Mouse (Mus musculus): Measurements from ENCODE around the gene Timm9. TPM values are rescaled to one million over a fixed set of nuclear protein-coding genes. Genes with fewer than 3 reads are reported as not detected.
A peak's percentile ranks its signal among the peaks of the same experiment; 100 is the strongest.

Gene Timm9
- polyA plus RNA-seq, 1 experiment from 2014 or later = 36.2 TPM

GRCm38 (mm10) chr12:71139258-71139828, 2.9 kb upstream of the Timm9 start:
- Histone ChIP-seq H3K27me3 (replicated peaks; ENCODE audit: insufficient read depth, low read length) (no peaks in the 10 kb centered on the region), H3K4me2 (replicated peaks; ENCODE audit: low read depth, low read length) (no peak overlapping the region), H3K9me3 (ENCODE audit: low read length) (no peaks in the 10 kb centered on the region), H3K4me1 (ENCODE audit: insufficient read depth, low read depth, low read length) (peaks cover 3% of the 10 kb centered on the region; the same call in 1 of the 2 replicates), H3K27ac (ENCODE audit: low read length) (no peak overlapping the region), H3K4me3 (ENCODE audit: low read depth, low read length) (no peak overlapping the region), H3K9ac (replicated peaks; ENCODE audit: low read depth) (no peak overlapping the region), H3K36me3 (ENCODE audit: insufficient read depth, low read length) (peaks cover 5% of the 10 kb centered on the region; the same call in 1 of the 2 replicates)
- DNase-seq (ENCODE audit: low spot score) (no peak), ATAC-seq (no peak)
- 78% methylated on average over 5 of the region's 5 CpGs for WGBS
- TF ChIP-seq CTCF (IDR thresholded peaks at IDR 0.05) (peak; percentile 40), EP300 (IDR thresholded peaks at IDR 0.05) (no peak)

- Histone ChIP-seq H3K36me3 (ENCODE audit: insufficient read depth, low read length) (peaks cover 5% of the 10 kb centered on the region; the same call in 1 of the 2 replicates), H3K9ac (replicated peaks; ENCODE audit: low read depth) (peak overlapping the region; percentile 89), H3K27ac (ENCODE audit: low read length) (no peak overlapping the region), H3K4me1 (ENCODE audit: insufficient read depth, low read depth, low read length) (peaks cover 3% of the 10 kb centered on the region; the same call in 1 of the 2 replicates), H3K4me3 (ENCODE audit: low read depth, low read length) (peak overlapping the region; percentile 80), H3K27me3 (replicated peaks; ENCODE audit: insufficient read depth, low read length) (no peaks in the 10 kb centered on the region), H3K9me3 (ENCODE audit: low read length) (no peaks in the 10 kb centered on the region), H3K4me2 (replicated peaks; ENCODE audit: low read depth, low read length) (peak overlapping the region; percentile 97)
- no peak for ATAC-seq
- TF ChIP-seq CTCF (IDR thresholded peaks at IDR 0.05) (no peak), EP300 (IDR thresholded peaks at IDR 0.05) (no peak)
- peak; percentile 8 for DNase-seq (ENCODE audit: low spot score)
- WGBS = 2% methylated on average over 11 of the region's 11 CpGs
Observed at GRCm38 (mm10) chr12:71137686-71138085, 1.2 kb upstream of the Timm9 start.

GRCm38 (mm10) chr12:71136974-71137491, 549 bp upstream of the Timm9 start:
- H3K4me1 ChIP-seq (ENCODE audit: insufficient read depth, low read depth, low read length) = peaks cover 3% of the 10 kb centered on the region; the same call in 1 of the 2 replicates
- no peaks in the 10 kb centered on the region for H3K27me3 ChIP-seq (replicated peaks; ENCODE audit: insufficient read depth, low read length)
- H3K9ac ChIP-seq (replicated peaks; ENCODE audit: low read depth) = peak overlapping the region; percentile 89
- peak overlapping the region; percentile 80 for H3K4me3 ChIP-seq (ENCODE audit: low read depth, low read length)
- peak; percentile 86 for ATAC-seq
- peak; percentile 91 for DNase-seq (ENCODE audit: low spot score)
- peak overlapping the region; percentile 97 for H3K4me2 ChIP-seq (replicated peaks; ENCODE audit: low read depth, low read length)
- H3K36me3 ChIP-seq (ENCODE audit: insufficient read depth, low read length) = peaks cover 5% of the 10 kb centered on the region; the same call in 1 of the 2 replicates
- TF ChIP-seq CTCF (IDR thresholded peaks at IDR 0.05) (no peak), EP300 (IDR thresholded peaks at IDR 0.05) (peak; percentile 58; the same call in 1 of the 2 replicates)
- H3K27ac ChIP-seq (ENCODE audit: low read length) = peak overlapping the region; percentile 76
- WGBS = under 1% methylated on average over 30 of the region's 30 CpGs
- H3K9me3 ChIP-seq (ENCODE audit: low read length) = no peaks in the 10 kb centered on the region

GRCm38 (mm10) chr12:71135581-71135980, 903 bp downstream of the Timm9 start:
- no peak for ATAC-seq
- Histone ChIP-seq H3K4me2 (replicated peaks; ENCODE audit: low read depth, low read length) (peak overlapping the region; percentile 97), H3K4me1 (ENCODE audit: insufficient read depth, low read depth, low read length) (peaks cover 3% of the 10 kb centered on the region; the same call in 1 of the 2 replicates), H3K27me3 (replicated peaks; ENCODE audit: insufficient read depth, low read length) (no peaks in the 10 kb centered on the region), H3K27ac (ENCODE audit: low read length) (no peak overlapping the region), H3K4me3 (ENCODE audit: low read depth, low read length) (peak overlapping the region; percentile 80; the same call in 1 of the 2 replicates), H3K36me3 (ENCODE audit: insufficient read depth, low read length) (no peaks in the 10 kb centered on the region; the same call in 1 of the 2 replicates), H3K9ac (replicated peaks; ENCODE audit: low read depth) (peak overlapping the region; percentile 89; the same call in 1 of the 2 replicates), H3K9me3 (ENCODE audit: low read length) (no peaks in the 10 kb centered on the region)
- DNase-seq (ENCODE audit: low spot score) = no peak
- WGBS = 15% methylated on average over 5 of the region's 5 CpGs
- TF ChIP-seq CTCF (IDR thresholded peaks at IDR 0.05) = no peak
- no peak for TF ChIP-seq EP300 (IDR thresholded peaks at IDR 0.05)

GRCm38 (mm10) chr12:71123286-71123685, 13.2 kb downstream of the Timm9 start:
- no peak for ATAC-seq
- peaks cover 4% of the 10 kb centered on the region; the same call in 1 of the 2 replicates for H3K36me3 ChIP-seq (ENCODE audit: insufficient read depth, low read length)
- H3K4me3 ChIP-seq (ENCODE audit: low read depth, low read length) = no peak overlapping the region
- no peaks in the 10 kb centered on the region for H3K27me3 ChIP-seq (replicated peaks; ENCODE audit: insufficient read depth, low read length)
- H3K4me1 ChIP-seq (ENCODE audit: insufficient read depth, low read depth, low read length) = no peaks in the 10 kb centered on the region
- no peak for DNase-seq (ENCODE audit: low spot score)
- no peaks in the 10 kb centered on the region for H3K9me3 ChIP-seq (ENCODE audit: low read length)
- 87% methylated on average over 9 of the region's 9 CpGs for WGBS
- no peak overlapping the region for H3K4me2 ChIP-seq (replicated peaks; ENCODE audit: low read depth, low read length)
- TF ChIP-seq EP300 (IDR thresholded peaks at IDR 0.05) (no peak), CTCF (IDR thresholded peaks at IDR 0.05) (no peak)
- no peak overlapping the region for H3K9ac ChIP-seq (replicated peaks; ENCODE audit: low read depth)
- no peak overlapping the region for H3K27ac ChIP-seq (ENCODE audit: low read length)

- H3K4me1 ChIP-seq (ENCODE audit: insufficient read depth, low read depth, low read length) = no peaks in the 10 kb centered on the region
- H3K4me2 ChIP-seq (replicated peaks; ENCODE audit: low read depth, low read length) = no peak overlapping the region
- H3K36me3 ChIP-seq (ENCODE audit: insufficient read depth, low read length) = peaks cover 4% of the 10 kb centered on the region; the same call in 1 of the 2 replicates
- 77% methylated on average over 10 of the region's 10 CpGs for whole genome bisulfite sequencing
- no peak overlapping the region for H3K27ac ChIP-seq (ENCODE audit: low read length)
- H3K4me3 ChIP-seq (ENCODE audit: low read depth, low read length) = no peak overlapping the region
- no peaks in the 10 kb centered on the region for H3K9me3 ChIP-seq (ENCODE audit: low read length)
- TF ChIP-seq CTCF (IDR thresholded peaks at IDR 0.05) = no peak
- no peak overlapping the region for H3K9ac ChIP-seq (replicated peaks; ENCODE audit: low read depth)
- ATAC-seq = no peak
- H3K27me3 ChIP-seq (replicated peaks; ENCODE audit: insufficient read depth, low read length) = no peaks in the 10 kb centered on the region
- DNase-seq (ENCODE audit: low spot score) = no peak
Observed at GRCm38 (mm10) chr12:71122731-71123130, 13.8 kb downstream of the Timm9 start.
